Mouse (Mus musculus): Measurements from ENCODE around the gene Fam172a. TPM values are rescaled to one million over a fixed set of nuclear protein-coding genes. Genes with fewer than 3 reads are reported as not detected.

Gene Fam172a
- polyA plus RNA-seq, 1 experiment, result 5.3 TPM

GRCm38 (mm10) chr13:78198391-78198870, 496.6 kb downstream of the Fam172a start:
- peaks cover 3% of the 10 kb centered on the region; the same call in 1 of the 2 replicates for H3K27me3 ChIP-seq (replicated peaks; ENCODE audit: control insufficient read depth, insufficient read depth, low read length)
- peak overlapping the region; percentile 58 for H3K4me3 ChIP-seq (ENCODE audit: insufficient read depth, low read depth, low read length)
- no peaks in the 10 kb centered on the region for H3K4me1 ChIP-seq (ENCODE audit: control insufficient read depth, insufficient read depth, low read length)
- DNase-seq, result no peak
- 1% methylated on average over 42 of the region's 63 CpGs for WGBS
- no peak for TF ChIP-seq POLR2A (IDR thresholded peaks at IDR 0.05; ENCODE audit: low read depth, low read length)
- no peak for TF ChIP-seq CTCF (conservative IDR thresholded peaks at IDR 0.05; ENCODE audit: insufficient read depth, insufficient read length, low read depth, low read length)
- no peak overlapping the region for H3K27ac ChIP-seq (ENCODE audit: insufficient read depth, low read depth, low read length)
- no peaks in the 10 kb centered on the region for H3K36me3 ChIP-seq (ENCODE audit: control insufficient read depth, insufficient read depth, low read length)

GRCm38 (mm10) chr13:78198871-78199641, 497.2 kb downstream of the Fam172a start:
- Histone ChIP-seq H3K27me3 (replicated peaks; ENCODE audit: control insufficient read depth, insufficient read depth, low read length) (peaks cover 3% of the 10 kb centered on the region; the same call in 1 of the 2 replicates), H3K27ac (ENCODE audit: insufficient read depth, low read depth, low read length) (no peak overlapping the region), H3K4me1 (ENCODE audit: control insufficient read depth, insufficient read depth, low read length) (no peaks in the 10 kb centered on the region), H3K4me3 (ENCODE audit: insufficient read depth, low read depth, low read length) (peak overlapping the region; percentile 58), H3K36me3 (ENCODE audit: control insufficient read depth, insufficient read depth, low read length) (no peaks in the 10 kb centered on the region)
- TF ChIP-seq CTCF (conservative IDR thresholded peaks at IDR 0.05; ENCODE audit: insufficient read depth, insufficient read length, low read depth, low read length) (no peak), POLR2A (IDR thresholded peaks at IDR 0.05; ENCODE audit: low read depth, low read length) (no peak)
- under 1% methylated on average over 89 of the region's 92 CpGs for WGBS
- DNase-seq, result peak; percentile 45

DNA sequence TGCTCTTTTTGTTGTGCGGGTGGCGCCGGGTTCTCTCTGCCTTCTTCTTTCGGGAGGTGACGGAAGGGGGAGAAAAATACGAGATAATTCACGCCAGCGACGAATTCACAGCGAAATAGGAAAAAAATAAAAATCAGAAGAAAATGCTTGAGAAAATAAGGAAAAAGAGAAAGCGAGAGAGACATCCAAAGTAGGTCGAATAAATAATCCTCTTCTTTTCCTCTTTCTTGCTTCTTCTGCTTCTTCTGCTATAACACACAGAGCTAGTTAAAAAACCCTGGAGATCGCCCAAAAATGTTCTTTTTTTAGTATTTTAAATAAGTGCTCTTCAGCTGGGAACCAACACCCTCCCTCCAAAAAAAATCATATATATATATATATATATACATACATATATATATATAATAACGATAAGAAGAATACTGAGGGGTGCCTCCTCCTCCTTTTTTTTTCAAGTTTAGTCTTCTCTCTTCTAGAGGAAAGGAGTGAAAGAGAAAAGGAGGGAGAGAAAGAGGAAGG, 497.9 kb downstream of the Fam172a start, which contains the start of gene Nr2f1:
Gene Nr2f1, minus strand, starts transcription at position 116 of the 519 bp plus-strand sequence.
- TF ChIP-seq POLR2A (IDR thresholded peaks at IDR 0.05; ENCODE audit: low read depth, low read length) (no peak), CTCF (conservative IDR thresholded peaks at IDR 0.05; ENCODE audit: insufficient read depth, insufficient read length, low read depth, low read length) (no peak)
- no peak for DNase-seq
- no peaks in the 10 kb centered on the region for H3K36me3 ChIP-seq (ENCODE audit: control insufficient read depth, insufficient read depth, low read length)
- peaks cover 3% of the 10 kb centered on the region; the same call in 1 of the 2 replicates for H3K27me3 ChIP-seq (replicated peaks; ENCODE audit: control insufficient read depth, insufficient read depth, low read length)
- 2% methylated on average over 14 of the region's 14 CpGs for WGBS
- H3K27ac ChIP-seq (ENCODE audit: insufficient read depth, low read depth, low read length), result no peak within 1 kb of the TSS
- peak within 1 kb of the TSS; percentile 58 for H3K4me3 ChIP-seq (ENCODE audit: insufficient read depth, low read depth, low read length)
- no peaks in the 10 kb centered on the region for H3K4me1 ChIP-seq (ENCODE audit: control insufficient read depth, insufficient read depth, low read length)

DNA sequence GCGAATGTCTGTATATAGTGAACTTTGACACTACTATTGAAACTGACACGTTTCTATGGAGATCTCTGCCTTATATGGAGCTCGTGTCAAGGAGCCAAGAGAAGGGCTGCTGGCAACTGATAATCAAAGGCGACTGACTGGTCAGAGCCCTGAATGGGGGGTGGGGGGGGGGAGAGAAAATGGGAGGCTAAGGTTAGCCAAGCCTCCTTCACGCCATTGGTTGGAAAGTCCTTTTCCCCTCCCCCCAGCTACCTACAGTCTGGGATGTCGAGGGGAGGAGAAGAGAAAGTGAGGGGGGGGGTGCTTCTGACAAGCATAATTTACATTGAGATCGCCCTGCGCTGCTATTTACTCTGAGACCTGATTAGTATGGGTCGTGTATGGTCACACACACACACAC, 498.6 kb downstream of the Fam172a start:
- peak; percentile 21 for DNase-seq
- Histone ChIP-seq H3K4me3 (ENCODE audit: insufficient read depth, low read depth, low read length) (peak overlapping the region; percentile 30; the same call in 1 of the 2 replicates), H3K4me1 (ENCODE audit: control insufficient read depth, insufficient read depth, low read length) (no peaks in the 10 kb centered on the region), H3K36me3 (ENCODE audit: control insufficient read depth, insufficient read depth, low read length) (no peaks in the 10 kb centered on the region), H3K27me3 (replicated peaks; ENCODE audit: control insufficient read depth, insufficient read depth, low read length) (peaks cover 1% of the 10 kb centered on the region; the same call in 1 of the 2 replicates), H3K27ac (ENCODE audit: insufficient read depth, low read depth, low read length) (no peak overlapping the region)
- WGBS, result under 1% methylated on average over 9 of the region's 9 CpGs
- no peak for TF ChIP-seq CTCF (conservative IDR thresholded peaks at IDR 0.05; ENCODE audit: insufficient read depth, insufficient read length, low read depth, low read length)
- TF ChIP-seq POLR2A (IDR thresholded peaks at IDR 0.05; ENCODE audit: low read depth, low read length), result no peak

GRCm38 (mm10) chr13:78200991-78201870, 499.4 kb downstream of the Fam172a start:
- DNase-seq, result peak; percentile 84
- no peaks in the 10 kb centered on the region for H3K4me1 ChIP-seq (ENCODE audit: control insufficient read depth, insufficient read depth, low read length)
- 2% methylated on average over 30 of the region's 30 CpGs for WGBS
- peaks cover 2% of the 10 kb centered on the region; the same call in 1 of the 2 replicates for H3K27me3 ChIP-seq (replicated peaks; ENCODE audit: control insufficient read depth, insufficient read depth, low read length)
- TF ChIP-seq POLR2A (IDR thresholded peaks at IDR 0.05; ENCODE audit: low read depth, low read length) (no peak), CTCF (conservative IDR thresholded peaks at IDR 0.05; ENCODE audit: insufficient read depth, insufficient read length, low read depth, low read length) (peak; percentile 72)
- H3K4me3 ChIP-seq (ENCODE audit: insufficient read depth, low read depth, low read length), result peak overlapping the region; percentile 45; the same call in 1 of the 2 replicates
- no peak overlapping the region for H3K27ac ChIP-seq (ENCODE audit: insufficient read depth, low read depth, low read length)
- H3K36me3 ChIP-seq (ENCODE audit: control insufficient read depth, insufficient read depth, low read length), result no peaks in the 10 kb centered on the region

DNA sequence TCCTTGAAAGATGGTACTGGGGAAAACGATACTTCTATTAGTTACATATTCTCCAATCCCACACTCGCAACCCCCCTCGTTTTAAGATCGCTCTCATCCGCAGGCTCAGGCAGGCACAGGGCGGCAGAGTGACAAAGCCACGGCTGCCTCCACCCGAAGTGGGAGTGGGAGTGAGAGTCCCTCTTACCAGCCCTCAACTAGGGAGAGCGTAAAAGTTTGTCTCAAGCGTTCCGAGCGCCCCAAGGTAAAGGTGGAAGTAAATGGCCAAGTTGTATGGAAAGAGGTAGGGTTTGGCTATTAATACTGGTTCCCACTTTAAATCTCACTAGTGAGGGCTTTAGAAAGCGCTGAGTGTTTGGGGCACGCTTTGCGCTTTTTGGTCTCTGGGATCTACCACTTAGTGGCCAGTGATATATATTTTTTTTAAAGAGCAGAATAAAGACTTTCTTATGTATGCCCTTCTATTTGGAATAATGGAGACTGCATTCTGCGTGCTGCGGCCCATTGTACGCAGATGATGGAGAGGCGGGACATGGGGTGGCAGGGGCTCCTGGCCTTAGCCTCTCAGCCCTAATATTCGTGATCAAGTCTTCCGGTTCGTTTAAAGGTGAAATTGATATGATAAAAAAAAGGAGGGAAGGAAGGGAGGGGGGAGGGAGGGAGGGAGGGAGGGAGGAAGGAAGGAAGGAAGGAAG, 500.2 kb downstream of the Fam172a start:
- no peaks in the 10 kb centered on the region for H3K4me1 ChIP-seq (ENCODE audit: control insufficient read depth, insufficient read depth, low read length)
- H3K27ac ChIP-seq (ENCODE audit: insufficient read depth, low read depth, low read length), result no peak overlapping the region
- H3K27me3 ChIP-seq (replicated peaks; ENCODE audit: control insufficient read depth, insufficient read depth, low read length), result peaks cover 2% of the 10 kb centered on the region; the same call in 1 of the 2 replicates
- TF ChIP-seq CTCF (conservative IDR thresholded peaks at IDR 0.05; ENCODE audit: insufficient read depth, insufficient read length, low read depth, low read length) (no peak), POLR2A (IDR thresholded peaks at IDR 0.05; ENCODE audit: low read depth, low read length) (no peak)
- no peak for DNase-seq
- H3K4me3 ChIP-seq (ENCODE audit: insufficient read depth, low read depth, low read length), result peak overlapping the region; percentile 45
- 2% methylated on average over 22 of the region's 22 CpGs for WGBS
- H3K36me3 ChIP-seq (ENCODE audit: control insufficient read depth, insufficient read depth, low read length), result no peaks in the 10 kb centered on the region
